Mouse (Mus musculus): ENCODE data around the gene Sel1l3. TPM values are rescaled to one million over a fixed set of nuclear protein-coding genes. Genes with fewer than 3 reads are reported as not detected.
A peak's percentile ranks its signal among the peaks of the same experiment; 100 is the strongest.

Sel1l3 gene
- total and polyA plus RNA-seq, 3 experiments, result 0.28 to 0.76 (median 0.34) TPM

GRCm38 (mm10) chr5:53147418-53147817 is 66.3 kb downstream of the Sel1l3 start (continued):
- TF ChIP-seq MXI1 (IDR thresholded peaks at IDR 0.05; ENCODE audit: low read depth, low read length), result 0 out of 2 replicates have a peak, but pooled peaks have one; percentile 22
- no peak for TF ChIP-seq ZNF384 (IDR thresholded peaks at IDR 0.05; ENCODE audit: low read depth, low read length)
- peak; percentile 87 for TF ChIP-seq MEF2A (IDR thresholded peaks at IDR 0.05; ENCODE audit: borderline replicate concordance, low read depth, low read length)
- no peak for TF ChIP-seq ZKSCAN1 (IDR thresholded peaks at IDR 0.05; ENCODE audit: borderline replicate concordance, low read depth, low read length)
- no peak for TF ChIP-seq POLR2AphosphoS2 (IDR thresholded peaks at IDR 0.05; ENCODE audit: low read depth, low read length)
- no peak for TF ChIP-seq GABPA (IDR thresholded peaks at IDR 0.05; ENCODE audit: insufficient replicate concordance, low read depth, low read length)
- no peak for TF ChIP-seq SIN3A (IDR thresholded peaks at IDR 0.05; ENCODE audit: low read length)
- no peak for TF ChIP-seq POLR2A (IDR thresholded peaks at IDR 0.05; ENCODE audit: low read depth, low read length)
- TF ChIP-seq SMC3 (IDR thresholded peaks at IDR 0.05; ENCODE audit: low read depth, low read length), result no peak
- no peak for TF ChIP-seq MYC (IDR thresholded peaks at IDR 0.05; ENCODE audit: low read depth, low read length)

- Histone ChIP-seq H3K9me3 (replicated peaks; ENCODE audit: low read length) (peaks cover 8% of the 10 kb centered on the region), H3K27me3 (replicated peaks) (no peaks in the 10 kb centered on the region), H3K4me2 (ENCODE audit: insufficient read depth, low read depth, poor library complexity, severe bottlenecking) (no peak overlapping the region), H3K27ac (ENCODE audit: insufficient read depth, low read depth) (peak overlapping the region; percentile 18; the same call in 1 of the 2 replicates), H3K4me3 (replicated peaks in 1 of 3; ENCODE audit: low read depth in 2 of 3, low read length in 2 of 3, poor library complexity in 1 of 3) (no peak overlapping the region), H3K36me3 (replicated peaks in 1 of 2; ENCODE audit: control insufficient read depth in 1 of 2, insufficient read depth in 1 of 2, low read length in 1 of 2) (no peaks in the 10 kb centered on the region), H3K9ac (ENCODE audit: insufficient read depth, low read depth) (no peak overlapping the region), H3K4me1 (ENCODE audit: control insufficient read depth in 1 of 2, insufficient read depth in 2 of 2) (peaks cover 17 to 34% of the 10 kb centered on the region in 2 experiments), H3K79me2 (replicated peaks; ENCODE audit: control insufficient read depth, extremely low read depth, insufficient read depth, poor library complexity, severe bottlenecking) (no peaks in the 10 kb centered on the region)
- TF ChIP-seq JUND (conservative IDR thresholded peaks at IDR 0.05; ENCODE audit: low read depth, low read length), result no peak
- no peak for TF ChIP-seq POLR2A (IDR thresholded peaks at IDR 0.05; ENCODE audit: low read depth, low read length)
- TF ChIP-seq E2F4 (IDR thresholded peaks at IDR 0.05; ENCODE audit: insufficient replicate concordance, low read depth, low read length), result no peak
- TF ChIP-seq SIN3A (IDR thresholded peaks at IDR 0.05; ENCODE audit: low read length), result no peak
- TF ChIP-seq ZMIZ1 (IDR thresholded peaks at IDR 0.05; ENCODE audit: low read depth, low read length), result no peak
- TF ChIP-seq PAX5 (IDR thresholded peaks at IDR 0.05; ENCODE audit: low read length), result no peak
- no peak for TF ChIP-seq ETS1 (conservative IDR thresholded peaks at IDR 0.05; ENCODE audit: low read depth, low read length)
- TF ChIP-seq CHD1 (IDR thresholded peaks at IDR 0.05; ENCODE audit: low read depth, low read length), result no peak
- no peak for TF ChIP-seq MXI1 (IDR thresholded peaks at IDR 0.05; ENCODE audit: low read depth, low read length)
- no peak for TF ChIP-seq TCF12 (IDR thresholded peaks at IDR 0.05; ENCODE audit: low read depth, low read length)
- TF ChIP-seq MEF2A (IDR thresholded peaks at IDR 0.05; ENCODE audit: borderline replicate concordance, low read depth, low read length), result no peak
- no peak for TF ChIP-seq ELF1 (IDR thresholded peaks at IDR 0.05; ENCODE audit: low read depth, low read length)
- dilution Hi-C loops (cut with MboI; ENCODE audit: extremely low pct_ligation_motif_present, extremely low pct_unique_long_range_greater_than_20kb, low sequenced_read_pairs), result no loop called here
- in situ Hi-C loops (cut with MboI; ENCODE audit: low pct_ligation_motif_present, low pct_unique_long_range_greater_than_20kb, low sequenced_read_pairs), result no loop called here
- DNase-seq (ENCODE audit: extremely low read depth), result peak; percentile 40
Measured at GRCm38 (mm10) chr5:53146684-53147061, 67.1 kb downstream of the Sel1l3 start.

Measured in CH12.LX (cell line).